Mouse (Mus musculus) thymus, postnatal 4 days (tissue): ENCODE results near the gene Tmem184b.

Experiments
- DNase-seq: peaks from one replicate; pipeline ENCODE4 v3.0.0; 2021

Gene Tmem184b

DNA sequence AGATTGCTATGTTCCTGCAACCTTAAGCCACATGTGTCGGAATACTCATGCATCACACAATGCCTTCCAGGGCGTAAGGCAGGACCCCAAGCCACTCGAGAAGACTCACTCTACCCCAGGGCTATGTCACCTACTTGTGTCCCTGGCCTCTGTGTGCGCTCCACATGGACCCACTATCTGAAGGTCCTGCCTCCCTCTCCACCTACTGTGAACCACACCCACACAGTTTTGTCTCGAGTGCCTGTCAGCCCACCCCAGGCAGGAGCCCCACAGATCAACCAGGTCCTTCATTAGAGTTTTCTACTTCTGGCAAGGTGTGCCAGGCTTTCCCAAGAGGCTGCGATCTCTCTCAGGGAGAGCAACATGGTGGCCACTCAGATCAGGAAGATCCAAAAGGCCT lies 8.1 kb downstream of the Tmem184b start:
- no peak for DNase-seq

DNA sequence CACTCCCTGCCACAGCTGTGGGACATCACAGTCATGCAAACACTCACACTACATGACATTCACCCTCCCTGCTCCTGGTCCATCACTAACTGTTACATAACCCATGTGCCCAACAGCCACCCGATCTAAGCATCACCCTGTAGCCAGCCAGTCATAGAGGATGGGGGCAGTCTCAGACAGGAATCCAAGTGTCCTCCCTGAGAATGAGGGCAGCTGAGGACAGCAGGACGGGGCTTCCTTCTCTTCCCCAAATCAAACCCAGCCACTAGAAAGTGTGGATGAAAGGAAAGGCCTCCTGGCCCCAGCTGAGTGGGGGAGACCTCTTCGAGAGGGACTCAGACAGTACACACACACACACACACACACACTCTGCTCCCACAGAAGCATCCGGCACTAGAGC lies 8.5 kb downstream of the Tmem184b start:
- no peak for DNase-seq

DNA sequence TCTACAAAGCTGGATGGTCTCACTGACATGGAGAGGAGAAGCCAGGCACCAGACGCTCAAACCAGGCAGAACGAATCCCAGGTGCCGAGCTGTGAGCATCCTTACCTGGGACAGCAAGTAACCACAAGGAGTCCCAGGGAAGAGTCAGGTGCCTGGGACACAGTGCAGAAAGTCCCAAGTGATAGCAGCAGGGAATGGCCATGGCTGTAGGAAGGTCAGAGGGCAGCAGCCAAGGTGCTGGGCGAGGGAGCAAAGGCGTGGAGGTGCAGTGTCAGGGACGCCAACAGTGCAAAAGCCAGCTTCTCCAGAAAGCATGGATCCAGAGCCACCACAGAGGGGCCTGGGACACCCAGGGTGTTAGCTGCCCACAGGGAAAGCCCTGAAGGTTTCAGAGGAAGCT lies 10.3 kb downstream of the Tmem184b start:
- no peak for DNase-seq

DNA sequence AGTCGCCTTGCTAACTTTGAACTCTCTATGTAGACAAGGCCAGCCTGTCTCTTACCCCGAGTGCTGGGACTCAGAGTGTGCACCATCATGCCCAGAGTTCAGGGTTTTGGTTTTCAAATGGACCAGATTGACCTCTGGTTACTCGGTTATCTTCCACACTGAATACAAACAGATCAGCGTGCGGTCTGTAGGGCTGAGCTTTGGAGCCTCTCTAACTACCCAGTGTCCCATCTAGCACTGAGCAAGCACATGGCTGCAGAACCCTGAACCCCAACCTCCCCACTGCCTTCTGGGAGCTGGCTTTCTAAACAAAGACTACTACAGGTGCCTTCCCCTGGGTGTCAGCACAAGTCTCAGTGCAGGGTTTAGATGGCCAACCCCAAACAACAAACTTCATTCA lies 10.8 kb downstream of the Tmem184b start:
- DNase-seq = no peak

DNA sequence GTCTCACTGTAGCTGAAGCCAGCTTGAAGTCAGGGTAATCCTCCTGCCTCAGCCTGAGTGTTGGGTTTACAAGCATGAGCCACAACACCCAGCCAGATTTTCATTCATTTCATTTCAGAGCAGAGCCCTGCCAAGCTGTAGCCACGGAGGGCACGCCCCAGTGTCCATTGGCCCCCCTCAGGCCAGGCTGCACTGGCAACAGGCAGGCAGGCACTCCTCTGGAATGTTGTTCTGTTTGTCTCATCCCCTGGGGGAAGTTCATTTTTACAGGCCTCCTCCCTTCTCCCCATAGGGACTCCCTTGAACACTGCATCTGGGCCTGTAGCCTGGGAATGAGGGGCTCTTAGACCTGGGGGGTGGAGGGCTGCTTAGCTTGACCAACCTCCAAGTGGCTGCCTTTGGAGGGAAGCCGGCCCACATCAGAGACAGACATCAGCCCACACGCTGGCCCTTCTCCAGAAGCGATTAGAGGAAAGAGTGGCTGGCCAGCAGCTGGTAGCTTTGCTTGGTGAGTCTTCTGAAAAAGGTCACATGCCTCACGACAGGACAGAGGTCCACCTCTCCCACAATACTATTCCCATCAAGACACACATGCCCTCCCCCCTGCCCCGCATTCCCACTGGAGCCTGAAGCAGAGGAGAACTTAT lies 11.8 kb downstream of the Tmem184b start:
- DNase-seq = no peak

DNA sequence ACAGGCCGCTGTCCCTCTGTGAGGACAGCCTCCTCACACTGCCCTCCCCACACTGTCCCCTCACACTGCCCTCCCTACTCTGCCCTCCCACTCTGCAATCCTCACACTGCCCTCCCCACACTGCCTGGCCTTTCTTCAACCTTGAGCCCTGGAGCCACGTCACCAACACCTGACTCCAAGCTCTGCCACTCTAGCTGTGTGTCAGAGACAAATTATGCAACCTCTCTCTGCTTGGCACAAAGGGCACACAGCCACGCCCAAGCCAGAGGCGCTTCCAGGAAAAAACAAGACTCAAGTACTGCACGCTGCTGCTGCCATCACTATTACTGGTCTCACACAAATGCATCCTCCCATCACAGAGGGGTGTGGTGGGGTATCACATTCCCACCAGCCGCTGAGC lies 12.9 kb downstream of the Tmem184b start:
- DNase-seq = no peak

DNA sequence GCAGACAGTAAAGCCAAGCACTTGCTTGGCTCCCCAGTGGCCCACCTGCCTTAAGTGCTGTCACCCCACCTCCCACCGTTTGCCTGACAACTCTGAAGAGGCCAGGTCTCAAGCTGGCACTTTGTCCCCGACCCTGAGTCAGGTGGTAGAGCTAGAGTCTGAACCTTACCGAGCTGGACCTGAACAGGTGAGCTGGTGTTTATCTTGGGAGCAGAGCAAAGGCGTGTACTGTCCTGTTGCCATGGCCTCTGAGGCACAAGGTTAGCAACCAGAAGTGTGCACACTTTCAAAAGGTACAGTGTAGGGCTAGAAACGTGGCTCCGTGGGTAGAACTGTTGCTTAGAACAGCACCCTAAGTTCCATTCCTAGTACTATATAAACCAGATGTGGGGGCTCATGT lies 15.2 kb downstream of the Tmem184b start:
- DNase-seq = no peak

DNA sequence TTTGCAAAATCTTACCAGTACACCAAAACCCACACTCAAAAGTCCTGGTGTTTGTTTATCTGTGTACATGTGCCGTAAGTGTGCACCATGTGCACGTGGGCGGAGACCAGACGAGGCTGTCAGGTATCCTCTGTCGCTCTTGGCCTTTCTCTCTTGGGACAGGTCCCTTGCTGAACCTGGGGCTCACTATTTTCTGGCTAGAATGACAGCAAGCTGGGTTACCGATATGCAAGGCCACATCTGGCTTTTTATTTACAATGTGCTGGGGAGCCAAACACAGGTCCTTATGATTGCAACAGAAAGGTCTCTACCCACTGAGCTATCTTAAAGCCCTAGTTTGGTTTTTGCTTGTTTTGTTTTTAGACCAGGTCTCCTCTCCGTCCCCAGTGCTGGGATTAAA lies 15.8 kb downstream of the Tmem184b start:
- DNase-seq = no peak

DNA sequence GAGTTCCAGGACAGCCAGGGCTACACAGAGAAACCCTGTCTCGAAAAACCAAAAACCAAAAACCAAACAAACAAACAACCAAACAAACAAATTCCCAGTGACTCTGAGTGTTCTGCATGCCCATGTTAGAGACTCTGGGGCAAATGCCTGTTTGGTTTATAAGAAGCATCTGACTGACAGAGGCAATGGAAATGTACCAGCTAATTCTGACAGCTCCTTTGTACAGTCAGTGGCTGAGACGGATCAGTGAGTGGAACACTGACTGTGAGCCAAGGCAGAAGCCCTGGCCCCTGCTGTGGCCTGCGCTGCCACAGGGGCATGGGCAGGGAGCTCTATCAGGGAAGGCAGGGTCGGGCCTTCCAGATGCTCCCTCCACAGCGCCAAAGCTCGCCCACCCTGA lies 16.3 kb downstream of the Tmem184b start:
- no peak for DNase-seq

DNA sequence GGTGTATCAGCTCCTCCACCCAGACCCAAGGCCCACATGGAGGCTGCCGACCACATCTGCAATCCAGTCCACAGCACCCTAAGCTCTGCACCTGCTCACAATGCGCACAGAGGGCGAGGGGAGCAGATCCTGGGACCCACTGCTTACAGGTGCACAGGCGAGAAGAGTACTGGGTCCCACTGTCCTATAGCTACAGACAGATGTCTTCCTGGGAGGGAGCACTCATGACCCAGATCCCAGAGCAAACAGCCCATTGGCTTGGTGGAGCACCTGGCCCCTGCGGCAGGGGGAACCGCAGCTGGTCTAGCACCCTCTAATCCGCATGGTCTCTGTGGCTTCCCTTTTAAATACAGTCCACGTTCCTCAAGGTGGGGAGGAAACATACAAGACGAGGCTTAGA lies 21.7 kb downstream of the Tmem184b start:
- DNase-seq = peak; percentile 68

DNA sequence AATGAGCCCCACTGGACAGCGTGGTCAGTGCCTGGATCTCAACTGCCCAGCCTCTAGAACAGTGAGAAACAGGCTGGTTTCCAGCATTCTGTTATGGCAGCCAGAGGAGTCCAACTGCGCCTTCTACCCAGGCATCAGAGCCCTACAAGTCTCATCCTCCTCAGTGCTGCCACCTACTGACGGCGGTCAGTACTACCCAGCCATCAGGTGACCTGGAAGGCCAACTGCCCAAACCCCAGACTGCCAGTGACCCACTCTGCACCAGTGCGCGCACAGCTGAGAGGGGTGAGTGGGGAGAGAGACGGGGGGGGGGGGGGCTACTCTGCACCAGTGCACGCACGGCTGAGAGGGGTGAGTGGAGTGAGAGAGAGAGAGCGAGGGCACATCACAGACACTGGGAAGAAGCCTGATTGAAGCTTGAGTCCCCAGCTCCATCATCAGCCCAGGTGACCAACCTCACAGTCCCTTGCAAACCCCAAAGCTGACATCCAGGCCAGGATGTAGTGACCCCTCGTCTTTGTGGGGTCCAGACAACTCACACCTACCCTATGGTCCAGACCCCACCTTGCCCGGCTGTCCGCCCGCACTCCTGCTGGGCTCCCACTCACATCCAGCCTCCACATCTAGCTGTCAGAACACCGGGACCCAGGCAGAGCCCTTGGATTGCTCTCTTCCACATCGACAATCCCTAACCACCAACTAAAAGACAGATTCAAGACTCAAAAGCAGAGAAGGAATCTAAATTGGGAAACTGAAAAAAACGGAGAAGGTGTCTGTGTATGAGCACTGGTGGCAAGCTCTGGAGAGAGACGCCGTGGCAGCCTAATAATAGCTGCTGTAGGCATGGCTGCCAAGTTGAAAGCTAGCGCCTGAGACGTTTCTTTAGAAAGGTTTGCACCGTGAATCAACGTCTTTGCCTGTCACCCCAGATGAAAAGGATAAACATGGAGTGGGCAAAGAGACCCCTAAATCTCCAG lies 22.6 kb downstream of the Tmem184b start:
- DNase-seq = peak; percentile 82

DNA sequence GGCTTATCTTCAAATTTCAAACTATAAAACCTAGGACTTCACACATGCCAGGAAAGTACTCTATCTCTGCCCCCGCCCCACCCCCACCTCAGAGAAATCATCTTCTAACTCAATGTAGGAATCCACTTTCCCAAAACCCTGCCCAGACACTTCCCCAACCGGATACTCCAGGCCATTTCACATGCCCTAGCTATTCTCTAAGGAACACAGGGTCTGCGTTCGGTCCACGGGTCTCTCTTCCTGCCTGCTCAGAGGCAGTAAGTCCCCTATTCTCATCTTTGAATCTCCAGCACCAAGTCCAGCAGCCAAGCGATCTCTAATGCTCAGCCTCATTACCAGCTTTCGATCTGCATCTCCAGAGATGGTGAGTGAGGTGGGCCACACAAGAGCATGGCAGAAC lies 23.7 kb downstream of the Tmem184b start:
- no peak for DNase-seq

DNA sequence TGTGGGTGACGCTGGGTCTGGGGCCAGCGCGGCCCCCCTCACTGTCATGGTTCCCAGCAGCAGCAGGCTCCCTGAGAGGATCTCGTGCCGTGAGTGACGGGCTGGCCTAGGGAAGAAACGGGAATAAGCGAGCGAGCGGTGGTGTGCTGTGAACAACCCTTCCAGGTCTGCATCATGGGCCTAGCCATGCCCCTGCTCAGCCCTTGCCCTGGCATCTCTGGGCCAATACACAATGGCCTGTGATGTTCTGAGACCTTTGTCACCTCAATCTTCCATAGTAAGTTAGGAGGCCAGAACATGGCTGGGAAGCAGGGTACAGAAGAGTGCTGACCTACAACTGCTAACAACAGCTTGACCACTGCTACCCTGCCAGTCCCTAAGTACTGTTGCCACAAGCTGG lies 24.8 kb downstream of the Tmem184b start:
- DNase-seq = no peak

DNA sequence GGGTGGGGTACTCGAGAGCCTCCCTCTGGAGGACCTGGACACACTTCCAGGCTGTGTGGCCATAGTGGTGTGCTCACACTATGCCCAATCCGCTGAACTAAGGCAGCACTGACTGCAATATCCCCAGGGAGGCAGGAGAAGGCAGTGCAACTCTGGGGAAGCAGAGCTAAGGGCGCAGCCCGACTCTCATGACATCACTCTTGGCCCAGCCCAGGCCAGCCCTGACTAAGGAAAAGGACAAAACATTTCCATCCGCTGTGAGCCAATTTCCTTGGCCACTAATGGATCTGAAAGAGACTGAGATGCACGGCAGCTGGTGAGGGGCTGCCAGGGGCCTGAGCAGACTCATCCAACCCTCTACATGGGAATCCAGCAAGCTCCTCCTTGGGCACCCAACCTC lies 25.7 kb downstream of the Tmem184b start:
- DNase-seq = no peak

DNA sequence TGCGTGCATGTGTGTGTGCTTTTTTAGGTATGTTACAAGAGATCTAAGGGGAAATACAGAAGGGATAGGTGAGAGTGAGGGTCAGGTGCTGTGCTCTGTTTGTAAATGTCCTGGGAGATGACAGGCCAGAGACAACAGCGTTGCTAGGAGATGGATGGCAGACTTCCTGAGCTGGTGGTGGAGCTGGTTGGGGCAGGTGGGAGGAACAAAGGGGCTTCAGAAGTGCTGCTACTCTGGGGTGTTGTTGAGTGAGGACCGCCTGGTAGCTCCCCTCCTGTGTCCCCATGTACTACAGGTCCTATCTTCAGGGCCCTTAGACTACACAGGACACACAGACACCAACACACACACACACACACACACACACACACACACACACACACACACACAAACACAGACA lies 28.6 kb downstream of the Tmem184b start:
- DNase-seq = peak; percentile 70

DNA sequence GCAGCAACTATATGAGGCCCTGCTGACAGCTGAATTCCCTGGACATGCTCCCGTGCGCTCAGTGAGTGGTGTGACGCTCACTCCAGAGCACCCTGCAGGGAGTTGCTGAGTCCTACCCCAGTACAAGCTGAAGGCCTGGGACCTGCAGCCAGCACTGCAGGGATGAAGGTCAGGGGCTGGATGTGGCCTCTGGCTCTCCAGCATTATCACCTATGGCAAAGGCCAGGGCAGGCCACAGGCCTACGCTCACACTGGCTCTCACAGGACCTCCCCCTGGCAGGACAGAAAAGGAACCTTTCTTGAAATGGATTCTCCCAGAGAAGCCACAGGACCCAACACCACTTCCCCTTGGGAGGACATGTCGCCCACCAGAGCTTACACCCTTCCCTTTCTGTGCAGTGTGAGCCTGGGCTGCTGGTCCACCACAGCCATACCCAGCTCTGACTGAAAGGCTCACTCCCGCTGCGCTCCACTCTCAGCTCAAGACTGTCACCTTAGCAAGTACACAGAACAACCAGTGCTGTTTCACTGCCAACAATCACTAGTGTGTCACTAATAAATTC lies 33.0 kb downstream of the Tmem184b start:
- no peak for DNase-seq

DNA sequence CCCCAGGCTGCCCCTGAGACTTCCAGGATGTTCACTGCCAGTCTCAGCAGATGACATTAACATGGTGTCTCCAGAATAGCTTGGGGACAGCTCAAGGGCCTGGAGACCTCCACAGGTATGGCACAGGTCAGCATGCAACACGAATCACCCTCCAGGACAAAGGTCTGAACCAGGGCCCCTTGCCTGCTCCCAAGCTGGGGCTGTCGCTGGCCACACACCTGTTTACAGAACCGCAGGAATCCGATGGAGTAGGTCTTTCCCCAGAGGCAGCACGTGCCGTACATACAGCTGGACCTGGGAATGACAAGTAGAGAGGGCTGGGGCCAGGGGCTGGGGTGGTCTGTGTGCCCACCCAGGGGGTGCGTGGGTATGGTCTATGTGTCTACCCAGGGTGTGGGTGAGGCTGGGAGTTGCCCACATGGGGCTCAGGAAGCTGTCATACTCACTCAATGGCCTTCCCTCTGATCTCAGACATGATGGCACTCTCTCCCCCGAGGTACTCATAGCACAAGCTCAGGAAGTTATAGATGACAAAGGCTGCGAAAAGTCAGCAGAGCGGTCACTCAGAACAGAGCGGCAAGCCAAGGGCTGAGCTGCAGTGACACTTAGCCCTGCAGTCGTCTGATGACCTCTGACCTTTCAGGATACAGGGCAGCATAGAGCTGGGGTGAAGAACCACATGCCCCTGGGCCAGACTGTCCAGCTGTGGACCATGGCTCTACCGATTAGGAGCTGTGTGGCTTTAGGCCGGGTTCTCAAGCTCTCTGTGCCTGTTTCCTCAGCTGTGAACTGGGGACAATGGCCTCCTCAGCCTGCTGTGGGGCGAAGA lies 33.7 kb downstream of the Tmem184b start:
- no peak for DNase-seq

DNA sequence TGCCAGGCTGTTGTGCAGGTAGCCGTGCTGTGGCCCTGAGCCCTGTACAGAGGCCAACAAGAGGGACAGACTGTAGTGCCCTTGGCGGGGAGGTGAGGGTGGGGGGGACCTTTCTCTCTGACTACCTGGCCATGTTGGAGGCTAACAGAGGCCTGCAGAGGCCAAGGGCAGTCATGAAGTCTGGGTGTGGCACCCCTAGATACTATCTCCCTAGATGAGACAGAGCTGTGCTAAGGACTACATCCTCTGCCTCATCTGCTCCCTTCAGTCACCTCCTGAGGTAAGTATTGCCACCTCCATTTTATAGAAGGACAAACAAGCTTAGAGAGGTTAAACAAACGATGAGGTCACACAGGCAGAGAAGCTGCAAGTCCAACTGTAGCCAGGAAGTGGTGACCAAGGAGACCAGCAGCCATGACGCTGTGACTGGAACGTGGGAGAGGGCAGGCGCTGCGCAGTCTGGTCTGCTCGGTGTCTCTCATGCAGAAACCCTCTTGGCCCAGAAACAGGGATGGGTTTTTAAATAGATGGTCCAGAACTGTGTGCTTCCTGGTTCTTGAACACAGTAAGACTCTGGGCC lies 34.4 kb downstream of the Tmem184b start:
- DNase-seq = no peak

DNA sequence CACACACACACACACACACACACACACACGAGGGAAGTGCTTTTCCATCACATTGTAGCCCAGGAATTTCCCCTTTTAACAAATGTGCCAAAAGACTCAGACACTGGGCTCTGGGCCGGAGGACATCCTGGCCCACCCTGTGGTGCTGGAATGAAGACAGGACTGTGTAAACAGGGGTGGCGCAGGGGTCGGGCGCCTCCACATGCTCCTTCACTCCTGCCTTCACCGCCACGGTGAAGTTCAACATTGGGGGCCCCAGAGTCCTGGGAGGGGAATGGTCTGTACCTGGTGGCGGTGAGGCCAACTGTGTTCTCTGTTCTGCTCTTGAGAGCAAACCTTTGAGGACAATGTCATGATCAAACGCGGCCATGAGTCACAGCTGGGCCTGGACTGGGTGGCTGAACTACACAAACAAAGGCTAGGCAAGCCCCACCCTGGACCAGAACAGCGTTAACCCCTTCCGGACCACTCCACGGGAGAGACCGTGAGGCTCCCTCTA lies 35.0 kb downstream of the Tmem184b start:
- no peak for DNase-seq

DNA sequence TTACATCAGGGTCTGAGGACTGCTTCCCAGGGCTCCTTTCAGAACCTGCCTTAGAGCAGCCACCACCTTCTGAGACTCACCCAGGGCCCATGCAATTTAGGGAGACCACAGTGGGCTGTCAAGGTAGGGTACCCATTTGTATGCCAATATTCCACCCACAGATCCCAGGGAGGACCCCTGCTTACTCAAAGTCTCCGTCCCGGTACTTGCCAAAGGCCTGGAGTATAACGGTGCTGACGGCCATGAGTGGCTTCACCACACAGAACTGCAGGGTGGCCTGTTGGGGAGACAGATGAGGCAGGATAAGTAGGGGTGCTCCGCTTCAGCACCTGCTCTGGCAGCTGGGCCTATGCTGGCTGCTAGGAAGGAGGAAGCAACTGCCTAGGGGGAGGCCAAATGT lies 37.0 kb downstream of the Tmem184b start:
- peak; percentile 47 for DNase-seq

DNA sequence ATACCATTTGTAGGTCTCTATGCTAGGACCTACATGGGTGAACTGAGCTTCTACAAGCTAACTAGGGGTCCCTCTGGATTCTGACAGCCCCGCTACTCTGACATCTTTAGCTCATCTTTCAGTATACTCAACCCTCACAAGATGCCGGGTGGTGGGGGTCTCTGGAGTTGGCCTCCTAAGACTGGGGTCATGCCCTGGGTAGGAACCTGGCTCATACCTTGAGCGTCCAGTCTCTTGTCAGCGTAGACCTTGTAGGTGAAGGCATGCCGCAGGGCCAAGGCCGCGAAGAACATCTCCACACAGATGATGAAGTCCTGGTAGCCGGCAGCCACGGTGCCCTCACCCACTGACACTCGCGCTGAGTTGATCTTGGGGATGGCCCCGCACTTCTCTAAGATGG lies 38.3 kb downstream of the Tmem184b start:
- DNase-seq = no peak

DNA sequence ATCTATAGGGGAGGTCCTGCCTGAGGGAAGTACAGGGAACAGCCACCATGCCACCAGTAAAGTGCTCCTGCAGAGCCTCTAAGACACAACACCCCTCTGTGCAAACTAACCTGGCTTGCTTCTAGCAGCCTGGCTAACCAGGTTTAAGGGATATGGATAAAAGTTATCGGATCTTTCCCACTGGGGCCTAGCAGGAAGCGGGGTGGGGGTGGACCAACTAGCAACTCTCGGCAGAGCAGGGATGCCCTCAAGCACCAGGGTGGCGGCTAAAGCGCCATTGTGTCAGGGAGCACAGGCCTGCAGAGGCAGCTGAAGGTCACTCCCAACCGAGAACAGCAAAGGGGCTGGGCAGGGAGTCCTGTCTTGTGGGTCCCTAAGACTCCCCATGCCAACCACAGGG lies 39.2 kb downstream of the Tmem184b start:
- DNase-seq = no peak

DNA sequence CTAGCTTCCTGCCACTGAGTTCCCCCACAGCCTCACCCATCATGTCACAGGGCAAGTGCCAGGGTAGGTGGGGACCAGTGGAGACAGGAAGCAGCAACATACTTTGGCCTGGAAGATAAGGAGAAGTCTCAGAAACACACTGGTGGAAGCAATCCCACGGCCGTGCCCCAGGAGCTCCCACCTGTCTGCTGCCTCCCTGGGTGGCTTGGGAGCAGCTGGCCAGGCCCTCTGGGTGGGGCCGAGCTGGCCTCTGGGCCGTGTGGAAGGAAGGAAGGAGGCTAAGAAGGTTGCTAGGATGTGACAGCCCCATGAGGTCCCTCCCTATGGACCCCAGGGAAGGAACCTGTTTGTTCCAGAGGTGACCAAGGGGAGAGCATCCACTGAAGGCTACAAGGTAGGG lies 42.3 kb downstream of the Tmem184b start:
- no peak for DNase-seq
